Mouse (Mus musculus) right cerebral cortex, postnatal 10 days (tissue): Measurements from ENCODE around the gene Mettl7a3.
A peak's percentile ranks its signal among the peaks of the same experiment; 100 is the strongest.
"Not testable (repeated sequence)": the region's sequence is repeated elsewhere in the genome, so short reads cannot be mapped to it uniquely, and the experiment has no call there.

Experiments
- DNase-seq, 2 experiments: peaks; one replicate each; pipeline ENCODE4 v3.0.0; 2021; ENCODE audit warnings: low spot score in 2 of 2

The Mettl7a3 gene

GRCm38 (mm10) chr15:100334629-100335028 is at the start of gene Mettl7a3:
Mettl7a3 (plus strand) TSS chr15:100334929.
- DNase-seq = no peak

- no peak for DNase-seq
Measured at GRCm38 (mm10) chr15:100288980-100289379, 45.7 kb upstream of the Mettl7a3 start.

GRCm38 (mm10) chr15:100290858-100291257 is 43.9 kb upstream of the Mettl7a3 start:
- no peak for DNase-seq

GRCm38 (mm10) chr15:100292326-100292725 is 42.4 kb upstream of the Mettl7a3 start:
- DNase-seq = no peak

- no peak for DNase-seq
Measured at GRCm38 (mm10) chr15:100297856-100298255, 36.9 kb upstream of the Mettl7a3 start.

- DNase-seq = no peak
Measured at GRCm38 (mm10) chr15:100300499-100300898, 34.2 kb upstream of the Mettl7a3 start.

GRCm38 (mm10) chr15:100301556-100301955 is 33.2 kb upstream of the Mettl7a3 start:
- DNase-seq = no peak

GRCm38 (mm10) chr15:100303428-100304018 is 31.2 kb upstream of the Mettl7a3 start:
- no peak for DNase-seq

GRCm38 (mm10) chr15:100304019-100304991 is 30.4 kb upstream of the Mettl7a3 start, which contains the start of gene Mettl7a1:
Mettl7a1 (plus strand) TSS chr15:100304140.
- peak; percentile 91 to 92 for DNase-seq

GRCm38 (mm10) chr15:100306201-100306600 is 28.5 kb upstream of the Mettl7a3 start:
- no peak for DNase-seq

GRCm38 (mm10) chr15:100307438-100308096 is 27.2 kb upstream of the Mettl7a3 start:
- DNase-seq = not testable (repeated sequence)

- DNase-seq = no peak
Measured at GRCm38 (mm10) chr15:100312346-100312745, 22.4 kb upstream of the Mettl7a3 start.

- DNase-seq = no peak
Measured at GRCm38 (mm10) chr15:100314448-100315145, 20.1 kb upstream of the Mettl7a3 start.

- peak in 1 of 2 experiments; percentile 10 for DNase-seq
Measured at GRCm38 (mm10) chr15:100318014-100318671, 16.6 kb upstream of the Mettl7a3 start.

- no peak for DNase-seq
Measured at GRCm38 (mm10) chr15:100319884-100320283, 14.8 kb upstream of the Mettl7a3 start.

- DNase-seq = no peak
Measured at GRCm38 (mm10) chr15:100320295-100320905, 14.3 kb upstream of the Mettl7a3 start.

GRCm38 (mm10) chr15:100321134-100321533 is 13.6 kb upstream of the Mettl7a3 start:
- DNase-seq = peak in 1 of 2 experiments; percentile 32

GRCm38 (mm10) chr15:100324021-100324591 is 10.6 kb upstream of the Mettl7a3 start:
- peak; percentile 58 to 59 for DNase-seq

GRCm38 (mm10) chr15:100325235-100325634 is 9.5 kb upstream of the Mettl7a3 start:
- DNase-seq = no peak

- not testable (repeated sequence) for DNase-seq
Measured at GRCm38 (mm10) chr15:100328089-100328488, 6.6 kb upstream of the Mettl7a3 start.
